Mouse (Mus musculus) left cerebral cortex, adult 8-10 months (tissue): ENCODE data around the gene Gsk3a. TPM values are rescaled to one million over a fixed set of nuclear protein-coding genes. Genes with fewer than 3 reads are reported as not detected.

Experiments
- DNase-seq, 2 experiments: peaks; one replicate each; pipeline ENCODE4 v3.0.0; 2022; ENCODE audit warnings: low spot score in 2 of 2
- total RNA-seq, 4 experiments: library from RNA; stranded (reverse); gene quantifications; 2 replicates each; pipeline ENCODE4 v1.2.4; 2022

Gsk3a gene
- total RNA-seq, result 100 to 1,000 TPM; 214 to 232 (median 222) TPM

DNA sequence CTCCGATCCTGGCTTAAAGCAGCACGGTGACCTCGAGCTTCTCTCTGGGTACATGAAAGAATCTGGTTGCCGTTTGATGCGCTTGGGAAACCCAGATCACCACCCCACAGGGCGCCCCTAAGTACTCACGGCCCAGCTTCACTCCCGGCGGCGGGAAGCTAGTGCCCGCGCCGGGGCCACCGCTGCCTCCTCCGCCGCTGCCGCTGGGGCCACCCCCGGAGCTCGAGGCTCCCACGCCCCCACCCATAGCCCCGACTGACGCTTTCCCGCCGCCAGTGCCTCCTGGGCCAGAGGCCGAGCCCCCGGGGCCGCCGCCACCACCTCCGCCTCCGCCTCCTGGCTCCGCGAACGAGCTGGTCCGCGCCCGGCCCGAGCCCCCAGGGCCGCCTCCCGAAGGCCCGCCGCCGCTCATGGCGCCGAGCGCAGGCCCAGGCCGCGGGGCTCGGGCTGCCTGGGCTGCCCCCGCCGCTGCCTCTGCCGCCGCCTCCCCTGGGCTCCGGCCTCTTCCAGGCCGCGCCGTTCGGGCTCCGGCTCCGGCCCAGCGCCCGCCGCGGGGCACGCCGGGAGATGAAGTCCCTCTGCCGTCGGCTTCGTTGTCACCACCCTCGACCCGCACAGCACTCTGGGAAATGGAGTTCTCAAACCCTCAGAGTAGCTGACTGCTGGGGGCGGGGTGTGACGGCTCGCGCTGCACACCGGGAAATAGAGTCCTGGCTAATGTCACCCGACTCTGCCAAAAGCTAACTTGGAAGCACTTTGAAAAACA is at the start of gene Gsk3a:
Gene Gsk3a (minus strand): TSS at position 603 of the 766 bp plus-strand sequence.
- DNase-seq, result peak in 1 of 2 experiments; percentile 97

DNA sequence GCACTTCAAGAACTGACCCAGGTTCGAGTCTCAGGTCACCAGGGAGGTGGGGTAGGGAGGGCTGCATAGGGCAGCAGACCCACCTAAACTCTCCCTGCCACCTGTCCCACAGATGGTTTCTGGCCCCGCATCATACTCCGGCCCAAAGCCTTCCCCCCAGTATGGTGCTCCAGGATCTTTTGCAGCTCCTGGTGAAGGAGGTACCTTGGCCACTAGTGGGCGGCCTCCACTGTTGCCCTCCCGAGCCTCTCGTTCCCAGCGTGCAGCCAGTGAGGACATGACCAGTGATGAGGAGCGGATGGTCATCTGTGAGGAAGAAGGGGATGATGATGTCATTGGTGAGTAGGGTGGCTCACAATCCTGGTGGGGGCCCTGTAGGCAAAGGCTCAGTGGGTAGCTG is 49.3 kb upstream of the Gsk3a start:
- no peak for DNase-seq

DNA sequence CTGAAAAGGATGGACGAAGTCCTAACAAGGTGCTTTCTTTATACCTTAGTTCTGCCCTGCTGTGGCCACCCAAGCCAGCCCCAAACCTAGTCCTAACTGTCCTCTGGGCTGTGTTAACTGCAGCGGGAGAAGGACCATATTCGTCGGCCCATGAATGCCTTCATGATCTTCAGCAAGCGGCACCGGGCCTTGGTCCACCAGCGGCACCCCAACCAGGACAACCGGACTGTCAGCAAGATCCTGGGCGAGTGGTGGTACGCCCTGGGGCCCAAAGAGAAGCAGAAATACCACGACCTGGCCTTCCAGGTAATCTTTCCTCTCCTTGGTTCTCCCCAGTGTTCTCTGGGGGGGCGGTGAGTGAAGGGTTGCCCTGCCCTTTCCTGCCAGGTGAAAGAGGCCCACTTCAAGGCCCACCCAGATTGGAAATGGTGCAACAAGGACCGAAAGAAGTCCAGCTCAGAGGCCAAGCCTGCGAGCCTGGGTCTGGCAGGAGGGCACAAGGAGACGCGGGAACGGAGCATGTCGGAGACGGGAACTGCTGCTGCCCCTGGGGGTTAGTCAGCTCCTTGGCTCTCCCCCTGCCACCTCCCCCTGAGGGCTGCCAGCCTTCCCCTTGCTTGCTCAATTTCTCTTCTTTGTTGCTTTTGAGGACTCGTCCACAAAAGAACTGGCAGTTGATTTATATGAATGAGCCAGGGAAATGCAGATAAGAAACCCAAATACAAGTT is 48.0 kb upstream of the Gsk3a start:
- DNase-seq, result no peak

DNA sequence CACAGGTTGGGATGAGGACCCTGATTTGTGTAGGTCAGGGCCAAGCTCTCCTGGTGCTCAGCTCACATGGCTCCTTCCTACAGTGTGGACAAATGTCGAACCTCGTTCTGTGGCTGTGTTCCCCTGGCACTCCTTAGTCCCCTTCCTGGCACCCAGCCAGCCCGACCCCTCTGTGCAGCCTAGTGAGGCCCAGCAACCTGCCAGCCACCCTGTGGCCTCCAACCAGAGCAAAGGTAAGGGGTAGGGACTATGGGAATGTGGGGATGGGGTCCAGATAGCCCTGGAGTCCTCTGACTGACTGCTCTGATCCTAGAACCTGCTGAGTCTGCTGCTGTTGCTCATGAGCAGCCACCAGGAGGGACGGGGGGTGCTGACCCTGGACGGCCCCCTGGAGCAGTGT is 47.1 kb upstream of the Gsk3a start:
- no peak for DNase-seq

DNA sequence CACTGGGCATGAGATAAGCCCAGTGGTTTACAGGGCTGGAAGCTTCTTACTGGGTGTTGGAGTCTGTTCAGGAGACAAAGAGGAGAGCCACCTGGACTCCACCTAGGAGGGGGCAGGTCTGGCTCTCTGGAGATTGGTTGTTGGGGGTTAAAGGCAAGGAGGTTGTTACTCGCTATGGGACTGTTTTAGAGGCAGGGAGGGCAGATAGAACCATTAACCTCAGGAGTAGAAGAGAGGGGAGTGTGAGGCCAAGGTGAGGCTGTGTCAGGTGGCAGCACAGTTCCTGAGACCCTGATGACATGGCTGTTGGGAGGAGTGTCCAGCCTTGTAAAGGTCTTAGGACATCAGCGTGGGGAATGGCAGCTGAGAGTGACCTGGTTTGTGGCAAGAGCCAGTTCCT is 46.5 kb upstream of the Gsk3a start:
- no peak for DNase-seq

DNA sequence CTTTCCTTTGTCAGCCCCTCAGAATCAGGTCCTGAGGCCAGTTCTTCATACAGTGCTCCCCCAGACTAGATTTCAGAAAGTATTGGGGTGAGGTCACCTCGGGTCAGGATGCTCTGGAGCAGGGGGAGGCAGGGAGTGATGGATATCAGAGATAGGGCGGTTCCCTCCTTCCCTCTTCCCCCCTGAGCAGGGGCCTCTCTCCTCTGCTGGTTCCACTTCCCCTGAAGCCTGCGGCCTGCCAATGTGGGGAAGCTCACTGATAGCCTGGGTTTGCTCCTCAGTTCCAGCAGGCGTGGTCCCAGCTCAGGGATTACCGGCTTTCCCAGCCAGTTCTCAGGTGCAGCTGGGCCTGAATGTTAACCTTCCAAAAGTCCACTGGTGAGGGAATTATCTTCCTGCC is 46.0 kb upstream of the Gsk3a start:
- no peak for DNase-seq

DNA sequence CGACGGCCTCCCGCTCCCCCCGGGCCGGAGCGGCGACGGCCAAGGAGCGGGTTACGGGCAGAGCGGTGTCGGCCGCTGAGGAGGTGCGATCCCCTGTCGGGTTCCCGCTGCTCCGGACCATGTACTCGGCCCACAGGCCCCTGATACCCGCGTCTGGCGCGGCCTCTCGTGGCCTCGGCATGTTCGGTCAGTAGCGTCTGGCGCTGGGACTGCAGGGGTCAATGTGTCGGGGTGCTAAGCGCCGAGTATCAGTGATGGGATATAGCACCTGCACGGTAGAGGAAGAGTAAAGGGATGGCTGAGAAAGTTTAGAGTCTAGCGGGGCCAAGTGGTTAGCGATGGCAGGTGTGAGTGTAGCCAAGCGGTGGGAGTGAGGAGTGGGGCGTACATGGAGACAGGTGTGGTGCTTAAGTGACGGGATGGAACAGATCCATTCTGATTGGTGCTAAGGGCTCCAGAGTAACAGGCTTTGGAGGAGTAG is 45.1 kb upstream of the Gsk3a start:
- DNase-seq, result no peak

DNA sequence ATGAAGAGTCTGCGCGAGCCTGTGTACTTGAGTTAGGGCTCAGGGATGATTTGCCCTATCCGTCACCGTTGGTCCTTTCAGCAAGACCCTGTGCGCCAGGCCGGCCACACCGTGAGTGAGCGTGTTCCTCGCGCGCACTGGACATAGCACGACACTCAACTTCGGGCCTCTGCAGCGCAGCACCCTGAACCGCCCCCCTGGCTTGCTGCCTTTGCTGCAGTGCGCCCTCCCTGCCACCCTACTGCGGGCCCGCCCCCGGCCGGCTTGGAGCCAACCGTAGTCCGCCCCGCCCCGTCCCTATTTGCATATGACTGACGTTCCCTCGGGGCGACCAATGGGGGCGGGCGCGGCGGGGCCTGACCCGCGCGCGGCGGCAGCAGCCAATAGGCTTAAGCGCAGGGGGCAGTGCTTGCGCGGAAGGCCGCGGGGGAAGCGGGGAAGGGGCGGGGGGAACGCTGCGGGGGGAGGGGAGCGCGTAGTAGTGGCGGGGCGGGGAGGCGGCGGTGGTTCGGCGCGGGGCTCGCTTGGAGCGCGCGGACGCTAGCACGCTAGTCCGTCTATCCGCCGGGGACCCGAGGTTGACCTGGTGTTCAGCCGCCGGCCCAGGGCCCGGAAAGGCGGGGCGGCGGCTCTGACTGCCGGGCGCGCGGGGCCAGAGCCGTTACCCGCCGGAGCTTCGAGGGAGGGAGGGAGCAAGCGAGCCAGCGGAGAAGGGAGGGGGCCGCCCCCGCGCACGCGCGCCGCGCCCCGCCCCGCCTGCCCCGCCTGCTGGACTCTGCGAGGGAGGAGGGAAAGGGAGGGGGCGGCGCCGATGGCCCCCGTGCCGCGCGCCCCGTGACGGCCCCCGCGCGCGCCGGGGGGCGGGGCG is 44.3 kb upstream of the Gsk3a start:
- peak; percentile 86 to 97 for DNase-seq

DNA sequence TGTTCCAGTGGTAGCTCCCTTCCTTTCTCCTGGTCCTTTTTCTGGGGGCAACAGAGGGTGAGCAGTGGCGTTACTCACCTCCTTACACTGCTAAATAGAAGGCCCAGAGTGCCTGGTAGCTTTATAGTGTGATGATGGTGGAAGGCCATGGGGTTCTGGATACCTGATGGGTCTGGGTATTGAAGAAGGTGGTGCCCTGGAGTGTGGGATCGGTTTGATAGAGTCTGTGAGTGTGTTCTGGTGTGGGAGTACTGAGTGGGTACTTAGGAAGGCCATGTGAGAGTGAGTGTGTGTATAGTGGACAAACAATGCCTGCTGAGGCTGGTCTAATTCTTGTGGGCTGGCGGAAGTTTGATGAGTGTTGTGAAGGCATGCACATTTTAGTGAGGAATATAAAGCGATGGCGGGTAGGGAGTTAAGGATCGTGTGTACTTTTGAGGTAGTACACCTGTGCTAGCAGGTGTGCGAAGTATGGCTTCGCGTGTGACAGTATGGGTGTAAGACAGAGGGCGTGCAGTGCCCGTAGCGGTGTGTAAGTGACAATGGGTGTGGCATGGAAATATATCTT is 43.6 kb upstream of the Gsk3a start:
- DNase-seq, result no peak

DNA sequence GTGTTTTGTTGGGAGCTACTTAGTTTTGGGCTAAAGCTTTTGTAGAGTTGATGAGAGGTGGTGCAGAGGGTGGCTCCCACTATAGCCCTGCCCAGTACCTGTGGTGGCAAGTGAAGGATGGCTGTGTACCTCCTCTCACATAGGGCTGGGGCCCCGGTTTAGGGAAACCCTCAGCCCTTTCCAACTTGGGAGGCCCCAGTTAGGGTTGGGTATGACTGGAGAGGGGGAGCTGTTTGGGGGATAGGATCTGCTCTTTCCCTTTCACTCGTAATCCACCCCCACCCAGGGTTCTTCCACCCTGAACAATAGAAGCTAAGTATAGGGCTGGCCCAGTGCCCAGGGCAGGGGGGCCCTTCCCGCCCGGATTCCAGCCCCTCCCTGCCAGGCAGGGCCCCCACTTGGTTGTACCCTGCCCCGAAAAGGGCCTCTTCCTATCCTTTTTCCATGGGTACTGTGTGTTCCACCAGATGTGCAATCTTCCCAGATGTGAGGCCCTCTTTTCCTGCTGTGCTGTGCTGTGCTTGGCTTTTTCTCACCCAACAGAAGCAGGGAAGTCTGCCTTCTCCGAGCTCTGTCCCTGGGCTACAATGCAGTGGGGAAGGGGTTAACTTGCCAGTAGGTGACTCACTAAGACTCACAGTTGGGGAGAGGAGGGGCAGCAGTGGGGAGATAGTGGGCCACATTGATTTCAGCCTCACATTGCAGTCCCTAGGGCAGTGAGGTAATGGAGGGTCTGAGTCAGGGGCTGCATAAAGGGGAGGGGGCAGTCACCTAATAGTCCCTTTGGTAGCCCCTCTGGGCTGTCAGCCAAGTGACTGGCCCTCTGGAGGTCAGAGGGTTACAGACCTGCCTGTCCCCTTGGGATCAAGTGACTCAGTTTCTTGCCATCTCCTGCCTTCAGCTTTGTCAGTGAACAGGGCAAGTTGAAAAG is 42.5 kb upstream of the Gsk3a start:
- DNase-seq, result peak in 1 of 2 experiments; percentile 66

DNA sequence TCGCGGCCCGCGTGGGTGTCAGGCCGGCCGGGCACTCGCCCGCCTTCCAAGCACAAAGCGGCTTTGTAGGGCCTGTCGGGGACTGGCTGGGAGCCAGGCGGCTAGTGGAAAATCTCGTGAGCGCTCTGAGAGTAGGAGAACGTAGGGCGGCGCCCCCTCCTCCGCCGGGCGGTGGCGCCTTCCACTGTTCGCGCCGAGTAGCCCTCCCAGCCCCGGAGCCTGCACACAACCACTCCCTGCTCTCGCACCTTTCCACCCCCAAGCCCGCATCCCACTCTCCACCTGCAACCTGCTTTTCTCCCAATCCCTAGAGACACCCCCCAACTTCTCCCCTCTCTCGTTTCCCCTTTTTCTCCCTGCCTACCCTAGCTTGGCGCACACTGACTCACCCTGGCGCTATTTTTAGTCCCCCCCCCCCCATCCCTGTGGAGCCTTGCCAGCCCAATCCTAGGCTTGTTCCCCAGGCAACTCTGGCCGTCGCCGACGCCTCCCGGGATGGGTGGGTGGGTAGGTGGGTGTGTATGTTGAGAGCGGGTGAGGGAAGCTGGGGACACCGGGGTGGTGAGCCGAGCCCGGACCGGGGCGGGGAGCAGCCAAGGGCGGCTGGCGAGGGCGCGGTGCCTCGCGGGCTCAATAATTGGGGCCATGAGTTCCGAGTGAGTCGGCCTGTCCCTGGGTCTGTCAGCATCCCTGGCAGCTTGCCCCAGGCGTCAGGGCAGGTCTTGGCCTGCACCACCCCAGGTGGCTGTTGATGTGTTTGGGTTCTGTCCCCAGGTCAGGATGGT is 41.6 kb upstream of the Gsk3a start:
- peak; percentile 88 to 93 for DNase-seq

DNA sequence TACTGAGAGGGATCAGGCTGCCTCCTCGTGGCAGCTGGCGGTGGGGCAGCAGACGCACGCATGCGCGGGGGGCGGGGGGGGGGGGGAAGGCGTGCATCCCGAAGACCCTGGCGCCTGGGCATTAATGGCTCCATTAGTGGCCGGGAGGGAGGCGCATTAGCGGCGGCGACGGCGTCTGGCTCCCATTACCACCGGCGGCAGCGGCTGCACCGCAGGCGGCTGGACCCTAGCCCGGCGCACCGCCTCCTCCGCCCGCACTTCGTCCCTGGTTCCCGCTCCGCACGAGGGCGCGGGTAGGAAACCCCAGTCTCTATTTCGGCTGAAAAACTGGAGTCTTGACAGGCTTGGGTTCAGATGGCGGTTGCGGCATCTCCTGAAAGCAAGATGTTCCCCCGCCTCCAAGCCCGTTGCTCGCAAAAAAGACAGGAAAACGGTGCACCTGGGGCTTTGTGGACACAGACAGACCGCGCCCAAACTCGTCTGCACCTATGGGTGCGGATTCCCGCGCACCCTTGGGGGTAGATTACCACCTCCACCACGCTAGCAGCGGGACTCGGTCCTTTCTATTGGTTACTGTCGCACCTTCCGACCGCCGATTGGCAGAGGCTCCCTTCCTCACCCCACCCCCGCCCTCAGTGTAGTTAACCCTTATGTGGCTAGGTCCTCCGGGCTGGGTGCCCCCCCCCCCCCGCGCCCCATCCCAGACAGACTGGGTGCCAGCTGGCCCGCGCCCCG is 40.9 kb upstream of the Gsk3a start:
- DNase-seq, result peak; percentile 76 to 89

DNA sequence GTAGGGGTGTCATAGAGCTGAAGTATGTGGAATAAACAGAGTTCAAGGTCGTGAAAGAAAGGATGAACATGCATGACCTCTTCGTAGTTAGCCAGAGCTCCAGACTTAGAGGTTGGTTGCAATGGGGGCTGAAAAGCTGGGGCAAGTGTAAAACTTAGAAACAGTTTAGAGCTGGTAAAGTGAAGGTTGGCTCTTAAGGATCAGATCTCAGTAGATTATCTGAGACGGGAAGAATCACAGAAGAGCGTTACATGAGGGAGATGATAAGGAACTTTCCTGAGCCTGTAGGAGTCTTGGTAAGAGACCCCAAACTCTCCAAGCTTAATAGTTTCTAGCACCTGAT is 40.3 kb upstream of the Gsk3a start:
- no peak for DNase-seq

DNA sequence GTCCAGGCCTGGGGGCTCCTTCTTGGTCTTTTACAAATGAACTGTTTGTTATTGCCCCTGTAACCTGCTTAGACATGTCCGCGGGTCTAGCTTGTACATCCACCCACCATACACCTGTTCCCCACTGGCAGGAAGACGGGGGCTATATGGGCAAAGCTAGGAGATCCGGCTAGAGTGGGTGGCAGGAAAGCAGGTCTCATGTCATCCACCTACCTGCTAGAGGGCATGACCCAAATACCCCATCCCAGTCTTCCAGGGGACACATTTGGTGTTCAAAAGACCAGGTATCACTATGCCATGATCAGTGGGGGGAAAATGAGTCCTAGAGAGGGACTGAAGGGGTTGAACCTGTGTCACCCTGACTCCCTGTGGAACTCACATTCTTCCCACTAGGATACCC is 39.8 kb upstream of the Gsk3a start:
- DNase-seq, result no peak

DNA sequence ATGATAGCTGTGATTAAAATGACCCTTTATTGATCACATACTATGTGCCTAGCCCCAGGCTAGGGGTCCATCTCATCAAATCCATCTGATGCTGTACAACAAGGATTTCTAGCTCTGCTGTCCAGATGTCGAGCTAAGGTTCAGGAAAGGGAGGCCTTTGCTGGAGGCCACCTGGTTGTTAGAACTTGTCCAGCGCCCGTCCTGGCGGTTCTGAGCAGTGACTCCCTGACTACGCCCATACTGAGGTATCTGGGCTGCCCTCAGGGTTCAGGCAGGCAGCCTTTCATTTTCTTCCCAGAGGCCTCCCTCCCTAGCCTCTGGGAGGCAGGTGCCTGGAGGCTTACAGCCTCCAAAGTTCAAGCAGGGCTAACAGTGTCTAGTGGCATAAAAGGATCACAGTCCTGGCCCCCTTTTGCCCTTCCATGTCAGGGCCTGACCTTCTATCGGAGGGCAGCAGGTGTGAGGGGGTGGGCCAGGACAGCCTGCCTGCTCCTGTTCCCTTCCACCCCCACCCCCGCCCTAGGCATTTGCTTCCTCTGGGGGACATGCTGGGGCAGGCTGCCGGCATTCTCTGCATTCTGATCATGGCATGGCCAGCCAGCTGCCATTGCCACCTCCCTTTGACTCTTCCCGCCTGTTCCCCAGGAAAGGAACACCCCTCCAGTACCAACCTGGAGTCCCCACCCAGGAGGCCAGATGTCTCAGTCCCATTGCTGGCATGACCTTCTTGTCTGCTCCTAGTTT is 38.1 kb upstream of the Gsk3a start:
- no peak for DNase-seq

DNA sequence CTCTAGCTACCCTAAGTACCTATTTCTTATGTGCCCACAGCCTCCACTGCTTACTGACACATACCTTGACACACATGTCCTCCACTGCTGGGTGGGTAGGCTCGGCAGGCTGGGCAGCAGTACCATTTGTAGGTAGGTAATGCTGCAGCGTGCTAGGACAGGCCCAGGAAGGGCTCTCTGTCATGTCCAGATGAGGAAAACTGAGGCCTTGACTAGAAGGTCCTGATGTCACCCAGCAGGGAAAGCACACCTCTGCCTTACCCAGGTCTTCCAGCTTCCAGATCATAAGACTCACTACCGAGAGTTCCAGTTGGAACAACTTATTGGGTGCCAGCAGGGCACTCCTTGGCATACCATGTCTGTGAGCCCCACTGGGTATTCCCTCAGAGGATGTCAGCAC is 37.3 kb upstream of the Gsk3a start:
- DNase-seq, result no peak

DNA sequence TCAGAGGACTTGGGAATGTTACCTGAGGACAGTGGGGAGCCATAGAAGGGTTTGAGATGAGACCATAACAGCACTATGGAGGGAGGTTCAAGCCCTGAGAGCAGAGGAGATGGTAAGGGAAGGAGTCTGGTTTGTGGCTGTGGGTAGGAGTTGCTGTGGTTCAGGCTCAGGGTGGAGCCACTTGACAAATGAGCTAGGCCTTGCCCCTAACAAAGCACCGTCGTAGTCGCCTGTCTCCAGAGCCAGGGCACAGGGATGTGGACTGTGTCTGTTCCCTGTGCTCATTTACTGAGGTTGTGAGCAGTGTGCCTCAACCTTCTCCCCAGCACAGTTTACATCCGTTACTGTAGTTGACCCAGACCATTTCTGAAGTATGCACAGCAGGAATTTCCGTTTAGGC is 36.9 kb upstream of the Gsk3a start:
- no peak for DNase-seq
